Mouse (Mus musculus): ENCODE data around the gene Arl4a.

Arl4a gene

GRCm38 (mm10) chr12:40037876-40038463, at the start of gene Arl4a:
TSS of gene Arl4a (minus strand) at chr12:40038025.
- DNase-seq (ENCODE audit: low spot score in 2 of 2): peak; percentile 63 to 88

GRCm38 (mm10) chr12:40085731-40086322, 48.0 kb upstream of the Arl4a start:
- peak; percentile 4 to 58 for DNase-seq (ENCODE audit: low spot score in 2 of 2)

- no peak for DNase-seq (ENCODE audit: low spot score in 2 of 2)
Observed at GRCm38 (mm10) chr12:40082453-40083238, 44.8 kb upstream of the Arl4a start.

- DNase-seq (ENCODE audit: low spot score in 2 of 2): no peak
Observed at GRCm38 (mm10) chr12:40082048-40082447, 44.2 kb upstream of the Arl4a start.

GRCm38 (mm10) chr12:40073660-40074059, 35.8 kb upstream of the Arl4a start:
- no peak for DNase-seq (ENCODE audit: low spot score in 2 of 2)

GRCm38 (mm10) chr12:40047024-40047423, 9.2 kb upstream of the Arl4a start:
- no peak for DNase-seq (ENCODE audit: low spot score in 2 of 2)

- no peak for DNase-seq (ENCODE audit: low spot score in 2 of 2)
Observed at GRCm38 (mm10) chr12:40043816-40044585, 6.2 kb upstream of the Arl4a start.

GRCm38 (mm10) chr12:40040067-40040466, 2.2 kb upstream of the Arl4a start:
- DNase-seq (ENCODE audit: low spot score in 2 of 2): no peak

- peak; percentile 92 to 97 for DNase-seq (ENCODE audit: low spot score in 2 of 2)
Observed at GRCm38 (mm10) chr12:40037226-40037813, 505 bp downstream of the Arl4a start.

- no peak for DNase-seq (ENCODE audit: low spot score in 2 of 2)
Observed at GRCm38 (mm10) chr12:40036666-40037065, 1.2 kb downstream of the Arl4a start.

- DNase-seq (ENCODE audit: low spot score in 2 of 2): no peak
Observed at GRCm38 (mm10) chr12:40035506-40035905, 2.3 kb downstream of the Arl4a start.

- no peak for DNase-seq (ENCODE audit: low spot score in 2 of 2)
Observed at GRCm38 (mm10) chr12:40029201-40029600, 8.6 kb downstream of the Arl4a start.

GRCm38 (mm10) chr12:40027846-40028245, 10.0 kb downstream of the Arl4a start:
- no peak for DNase-seq (ENCODE audit: low spot score in 2 of 2)

GRCm38 (mm10) chr12:40027444-40027843, 10.4 kb downstream of the Arl4a start:
- no peak for DNase-seq (ENCODE audit: low spot score in 2 of 2)

- DNase-seq (ENCODE audit: low spot score in 2 of 2): no peak
Observed at GRCm38 (mm10) chr12:40023918-40024317, 13.9 kb downstream of the Arl4a start.

- DNase-seq (ENCODE audit: low spot score in 2 of 2): no peak
Observed at GRCm38 (mm10) chr12:40023014-40023642, 14.7 kb downstream of the Arl4a start.

GRCm38 (mm10) chr12:40022344-40022743, 15.5 kb downstream of the Arl4a start:
- no peak for DNase-seq (ENCODE audit: low spot score in 2 of 2)

- DNase-seq (ENCODE audit: low spot score in 2 of 2): no peak
Observed at GRCm38 (mm10) chr12:40017955-40018505, 19.8 kb downstream of the Arl4a start.

GRCm38 (mm10) chr12:40016648-40017460, 21.0 kb downstream of the Arl4a start:
- DNase-seq (ENCODE audit: low spot score in 2 of 2): no peak

GRCm38 (mm10) chr12:40016068-40016467, 21.8 kb downstream of the Arl4a start:
- no peak for DNase-seq (ENCODE audit: low spot score in 2 of 2)
